Mouse (Mus musculus): Measurements from ENCODE around the gene Ppp2r1b. TPM values are rescaled to one million over a fixed set of nuclear protein-coding genes. Genes with fewer than 3 reads are reported as not detected.

Ppp2r1b gene
- 43.8 and 50.8 TPM in 2 replicates for polyA plus RNA-seq (2015; fragmentation: Nextera tagmentation; extraction: Ambion mirVana)

GRCm38 (mm10) chr9:50845081-50845480 is at the start of gene Ppp2r1b:
Gene Ppp2r1b (plus strand): TSS chr9:50845301.
- Histone ChIP-seq H3K4me3 (replicated peaks) (no peak within 1 kb of the TSS), H3K36me3 (peaks cover 13% of the 10 kb centered on the region), H3K9ac (replicated peaks) (no peak within 1 kb of the TSS), H3K4me2 (no peak within 1 kb of the TSS), H3K27me3 (replicated peaks) (no peaks in the 10 kb centered on the region), H3K9me3 (replicated peaks) (no peaks in the 10 kb centered on the region), H3K27ac (replicated peaks) (no peak within 1 kb of the TSS), H3K4me1 (no peaks in the 10 kb centered on the region)
- 94% methylated on average over 3 of the region's 3 CpGs for WGBS
- no peak for ATAC-seq (ENCODE audit: low FRiP score)

GRCm38 (mm10) chr9:50796776-50797175 is 48.3 kb upstream of the Ppp2r1b start:
- Histone ChIP-seq H3K36me3 (peaks cover 51% of the 10 kb centered on the region), H3K27ac (replicated peaks) (no peak overlapping the region), H3K4me3 (replicated peaks) (no peak overlapping the region), H3K9ac (replicated peaks) (no peak overlapping the region), H3K4me1 (no peaks in the 10 kb centered on the region), H3K27me3 (replicated peaks) (no peaks in the 10 kb centered on the region), H3K4me2 (no peak overlapping the region), H3K9me3 (replicated peaks) (no peaks in the 10 kb centered on the region)
- ATAC-seq (ENCODE audit: low FRiP score) = no peak
- WGBS = 92% methylated on average over 8 of the region's 8 CpGs

DNA sequence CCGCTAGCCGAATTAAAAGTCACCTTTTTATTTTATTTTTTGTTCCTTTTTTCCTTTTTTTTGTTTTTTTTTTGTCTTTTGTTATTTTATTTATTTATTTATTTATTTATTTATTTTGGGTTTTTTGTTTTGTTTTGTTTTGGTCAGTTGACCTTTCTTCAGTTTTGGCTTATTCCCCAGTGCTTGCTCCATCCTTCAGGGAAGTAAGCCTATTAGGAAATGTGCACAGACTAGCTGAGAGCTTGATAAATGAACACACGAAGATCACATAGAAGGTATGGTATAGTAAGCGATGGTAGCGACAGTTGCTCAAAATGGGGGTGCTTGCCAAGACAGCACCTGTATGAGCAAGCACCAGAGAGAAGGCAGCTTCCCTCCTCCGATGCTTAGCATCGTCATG is 47.5 kb upstream of the Ppp2r1b start:
- WGBS = 94% methylated on average over 7 of the region's 7 CpGs
- H3K36me3 ChIP-seq = peaks cover 53% of the 10 kb centered on the region
- no peak for ATAC-seq (ENCODE audit: low FRiP score)

DNA sequence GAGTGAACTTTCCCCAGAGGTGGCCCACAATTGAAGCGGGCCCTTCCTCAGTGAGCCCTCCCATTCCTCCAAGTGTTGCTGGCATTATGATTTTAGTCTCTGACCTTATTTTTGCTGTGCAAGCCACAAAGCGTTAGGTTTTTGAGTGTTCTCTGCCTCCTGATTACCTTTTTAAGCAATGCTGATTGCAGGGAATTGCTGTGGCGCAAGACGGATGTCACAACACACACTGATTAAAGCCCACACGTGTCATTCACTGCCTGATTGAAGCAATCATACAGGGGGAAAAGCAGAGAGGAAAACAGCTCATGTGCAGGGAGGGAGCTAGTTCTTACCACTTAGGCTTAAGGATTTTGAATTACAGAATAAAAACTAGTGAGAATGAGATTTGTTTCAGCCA is 46.7 kb upstream of the Ppp2r1b start:
- H3K4me2 ChIP-seq = no peak overlapping the region
- no peak overlapping the region for H3K4me3 ChIP-seq (replicated peaks)
- H3K27ac ChIP-seq (replicated peaks) = no peak overlapping the region
- H3K9me3 ChIP-seq (replicated peaks) = no peaks in the 10 kb centered on the region
- H3K36me3 ChIP-seq = peaks cover 58% of the 10 kb centered on the region
- no peak overlapping the region for H3K9ac ChIP-seq (replicated peaks)
- no peak for ATAC-seq (ENCODE audit: low FRiP score)
- no peaks in the 10 kb centered on the region for H3K4me1 ChIP-seq
- WGBS = 81% methylated on average over 5 of the region's 5 CpGs
- no peaks in the 10 kb centered on the region for H3K27me3 ChIP-seq (replicated peaks)

More for the DNA sequence above, 47.5 kb upstream of the Ppp2r1b start:
- H3K9ac ChIP-seq (replicated peaks) = no peak overlapping the region
- no peaks in the 10 kb centered on the region for H3K4me1 ChIP-seq
- no peak overlapping the region for H3K27ac ChIP-seq (replicated peaks)
- no peaks in the 10 kb centered on the region for H3K27me3 ChIP-seq (replicated peaks)
- no peak overlapping the region for H3K4me3 ChIP-seq (replicated peaks)
- H3K9me3 ChIP-seq (replicated peaks) = no peaks in the 10 kb centered on the region
- no peak overlapping the region for H3K4me2 ChIP-seq

DNA sequence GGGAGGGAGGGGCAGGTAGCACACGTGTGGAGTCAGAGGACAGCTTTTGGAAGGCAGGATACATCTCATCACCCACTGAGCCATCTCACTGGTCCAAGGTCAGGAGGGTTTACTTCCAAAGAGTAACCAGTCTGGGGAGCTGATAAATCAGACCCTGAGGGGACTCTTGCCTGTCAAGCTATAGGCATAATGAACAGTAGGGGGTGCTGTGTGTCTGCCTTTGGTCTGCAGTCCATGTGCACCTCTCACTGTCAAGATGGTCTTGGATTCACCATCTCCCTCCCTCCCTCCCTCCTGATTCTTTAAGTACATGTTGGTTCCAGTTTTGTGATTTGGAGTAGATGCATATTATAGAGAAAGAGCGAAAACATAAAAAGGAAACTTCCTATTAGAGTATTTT is 44.1 kb upstream of the Ppp2r1b start:
- Histone ChIP-seq H3K4me3 (replicated peaks) (no peak overlapping the region), H3K9me3 (replicated peaks) (no peaks in the 10 kb centered on the region), H3K9ac (replicated peaks) (no peak overlapping the region), H3K27ac (replicated peaks) (no peak overlapping the region), H3K36me3 (peaks cover 66% of the 10 kb centered on the region), H3K4me2 (no peak overlapping the region), H3K27me3 (replicated peaks) (no peaks in the 10 kb centered on the region), H3K4me1 (no peaks in the 10 kb centered on the region)
- no peak for ATAC-seq (ENCODE audit: low FRiP score)
- 57% methylated on average over 2 of the region's 2 CpGs for WGBS

DNA sequence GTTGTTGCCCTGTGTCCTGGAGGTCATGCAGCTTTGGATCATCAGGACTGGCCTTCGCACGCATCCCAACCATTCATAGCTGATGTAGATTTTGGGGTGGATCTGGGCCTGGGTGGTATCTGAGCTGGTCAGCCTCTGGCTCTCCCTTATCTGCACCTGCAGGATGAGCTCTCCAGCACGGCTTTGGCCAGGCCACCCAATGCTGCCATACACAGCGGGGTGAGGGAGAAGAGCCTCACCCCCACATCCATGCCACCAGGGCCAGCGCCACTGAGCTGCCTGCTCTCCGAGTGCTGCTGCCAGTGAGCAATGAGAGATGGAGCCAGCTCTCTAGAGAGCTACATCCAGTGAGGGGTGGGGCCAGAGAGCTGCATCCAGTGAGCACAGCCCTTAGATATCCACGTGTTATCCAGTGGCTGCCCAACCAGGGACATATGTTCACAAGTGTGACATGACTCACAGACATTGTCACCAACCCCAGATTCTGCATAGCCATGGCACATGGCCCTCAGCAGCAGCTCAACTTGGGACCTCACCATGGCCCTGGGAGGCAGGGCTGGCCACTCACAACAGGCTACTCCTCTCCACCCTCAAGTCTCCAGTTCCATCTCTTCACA is 41.9 kb upstream of the Ppp2r1b start:
- ATAC-seq (ENCODE audit: low FRiP score) = no peak
- Histone ChIP-seq H3K9ac (replicated peaks) (no peak overlapping the region), H3K9me3 (replicated peaks) (no peaks in the 10 kb centered on the region), H3K36me3 (peaks cover 76% of the 10 kb centered on the region), H3K27ac (replicated peaks) (no peak overlapping the region), H3K4me3 (replicated peaks) (no peak overlapping the region), H3K4me1 (no peaks in the 10 kb centered on the region), H3K4me2 (no peak overlapping the region), H3K27me3 (replicated peaks) (no peaks in the 10 kb centered on the region)
- WGBS = 92% methylated on average over 7 of the region's 7 CpGs

DNA sequence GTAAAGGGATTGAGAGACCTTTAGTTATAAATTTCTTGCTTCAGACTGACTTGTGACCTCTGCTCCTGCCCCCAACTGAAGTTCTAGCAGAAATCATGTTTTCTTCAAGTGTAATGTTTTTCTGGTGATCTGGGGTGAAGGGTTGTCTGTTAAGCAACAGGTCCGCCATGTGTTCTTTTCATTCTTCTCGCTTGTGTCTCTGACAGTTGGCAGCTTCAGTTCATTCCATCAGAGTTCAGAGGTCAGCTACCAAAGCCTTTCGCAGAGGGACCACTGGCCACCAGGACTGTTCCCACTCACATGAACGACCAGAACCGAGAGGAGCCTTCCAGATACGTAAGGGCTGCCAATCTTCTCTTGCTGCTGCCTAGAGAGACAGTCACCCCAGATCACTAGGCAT is 36.6 kb upstream of the Ppp2r1b start:
- H3K36me3 ChIP-seq = peaks cover 81% of the 10 kb centered on the region
- 91% methylated on average over 6 of the region's 6 CpGs for WGBS
- ATAC-seq (ENCODE audit: low FRiP score) = no peak
- no peak overlapping the region for H3K27ac ChIP-seq (replicated peaks)
- no peaks in the 10 kb centered on the region for H3K27me3 ChIP-seq (replicated peaks)
- no peaks in the 10 kb centered on the region for H3K4me1 ChIP-seq
- no peak overlapping the region for H3K9ac ChIP-seq (replicated peaks)
- H3K4me2 ChIP-seq = no peak overlapping the region
- no peaks in the 10 kb centered on the region for H3K9me3 ChIP-seq (replicated peaks)
- no peak overlapping the region for H3K4me3 ChIP-seq (replicated peaks)

- 94% methylated on average over 13 of the region's 13 CpGs for WGBS
- H3K27ac ChIP-seq (replicated peaks) = no peak overlapping the region
- H3K4me1 ChIP-seq = no peaks in the 10 kb centered on the region
- no peak overlapping the region for H3K4me2 ChIP-seq
- H3K4me3 ChIP-seq (replicated peaks) = no peak overlapping the region
- H3K27me3 ChIP-seq (replicated peaks) = no peaks in the 10 kb centered on the region
- H3K9me3 ChIP-seq (replicated peaks) = no peaks in the 10 kb centered on the region
- ATAC-seq (ENCODE audit: low FRiP score) = no peak
- H3K9ac ChIP-seq (replicated peaks) = no peak overlapping the region
- peaks cover 81% of the 10 kb centered on the region for H3K36me3 ChIP-seq
Observed at GRCm38 (mm10) chr9:50809146-50809545, 36.0 kb upstream of the Ppp2r1b start.

- H3K4me1 ChIP-seq = no peaks in the 10 kb centered on the region
- 97% methylated on average over 7 of the region's 7 CpGs for WGBS
- ATAC-seq (ENCODE audit: low FRiP score) = no peak
- H3K27me3 ChIP-seq (replicated peaks) = no peaks in the 10 kb centered on the region
- H3K4me2 ChIP-seq = no peak overlapping the region
- peaks cover 68% of the 10 kb centered on the region for H3K36me3 ChIP-seq
- no peak overlapping the region for H3K9ac ChIP-seq (replicated peaks)
- H3K27ac ChIP-seq (replicated peaks) = no peak overlapping the region
- no peak overlapping the region for H3K4me3 ChIP-seq (replicated peaks)
- H3K9me3 ChIP-seq (replicated peaks) = no peaks in the 10 kb centered on the region
Observed at GRCm38 (mm10) chr9:50811187-50811586, 33.9 kb upstream of the Ppp2r1b start.

DNA sequence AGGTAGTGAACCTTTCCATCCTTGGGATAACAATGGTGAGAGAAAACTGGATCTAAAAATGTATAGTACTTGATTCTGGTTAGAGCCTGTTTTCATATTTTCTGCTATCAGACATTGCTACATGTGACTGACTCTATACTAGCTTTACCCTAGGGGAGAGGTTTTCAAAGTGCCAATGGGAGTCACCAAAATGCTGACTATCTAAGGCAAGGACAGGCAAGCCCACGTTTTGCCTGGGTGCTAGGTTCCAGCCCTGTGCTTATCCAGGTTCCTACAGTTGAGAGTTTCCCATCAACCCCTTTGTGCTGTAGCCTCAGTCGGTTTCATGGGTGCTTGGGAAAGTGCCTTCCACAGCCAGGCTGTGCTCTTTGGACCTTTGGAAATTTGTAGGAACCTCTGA is 33.4 kb upstream of the Ppp2r1b start:
- no peak overlapping the region for H3K4me3 ChIP-seq (replicated peaks)
- H3K4me2 ChIP-seq = no peak overlapping the region
- no peak overlapping the region for H3K27ac ChIP-seq (replicated peaks)
- peaks cover 72% of the 10 kb centered on the region for H3K36me3 ChIP-seq
- H3K27me3 ChIP-seq (replicated peaks) = no peaks in the 10 kb centered on the region
- ATAC-seq (ENCODE audit: low FRiP score) = no peak
- WGBS = 87% methylated on average over 2 of the region's 2 CpGs
- H3K9ac ChIP-seq (replicated peaks) = no peak overlapping the region
- H3K4me1 ChIP-seq = no peaks in the 10 kb centered on the region
- no peaks in the 10 kb centered on the region for H3K9me3 ChIP-seq (replicated peaks)

GRCm38 (mm10) chr9:50813796-50814195 is 31.3 kb upstream of the Ppp2r1b start:
- ATAC-seq (ENCODE audit: low FRiP score) = no peak
- Histone ChIP-seq H3K27ac (replicated peaks) (no peak overlapping the region), H3K4me3 (replicated peaks) (no peak overlapping the region), H3K9ac (replicated peaks) (no peak overlapping the region), H3K36me3 (peaks cover 69% of the 10 kb centered on the region), H3K4me2 (no peak overlapping the region), H3K9me3 (replicated peaks) (no peaks in the 10 kb centered on the region), H3K27me3 (replicated peaks) (no peaks in the 10 kb centered on the region), H3K4me1 (no peaks in the 10 kb centered on the region)
- WGBS = 96% methylated on average over 5 of the region's 5 CpGs

GRCm38 (mm10) chr9:50815666-50816065 is 29.4 kb upstream of the Ppp2r1b start:
- H3K36me3 ChIP-seq = peaks cover 55% of the 10 kb centered on the region
- no peak for ATAC-seq (ENCODE audit: low FRiP score)
- WGBS = 95% methylated on average over 4 of the region's 4 CpGs

More at GRCm38 (mm10) chr9:50815666-50816065, 29.4 kb upstream of the Ppp2r1b start:
- Histone ChIP-seq H3K9ac (replicated peaks) (no peak overlapping the region), H3K27ac (replicated peaks) (no peak overlapping the region), H3K4me2 (no peak overlapping the region), H3K27me3 (replicated peaks) (no peaks in the 10 kb centered on the region), H3K4me1 (no peaks in the 10 kb centered on the region), H3K4me3 (replicated peaks) (no peak overlapping the region), H3K9me3 (replicated peaks) (no peaks in the 10 kb centered on the region)
